Mouse (Mus musculus) intestine, embryonic 15.5 days (tissue): ENCODE results near the gene BC048679. TPM values are rescaled to one million over a fixed set of nuclear protein-coding genes. Genes with fewer than 3 reads are reported as not detected.
"Not testable (repeated sequence)": the region's sequence is repeated elsewhere in the genome, so short reads cannot be mapped to it uniquely, and the experiment has no call there.

Source experiments
- ATAC-seq: fragments of 200-750 bp; cut with Nextera tagmentation; 2 replicates; pipeline ENCODE4 v1.8.0; 2017; ENCODE audit warnings: moderate TSS enrichment, moderate library complexity
- H3K27ac ChIP-seq: fragments of 300-500 bp; sonication (generic); 2 replicates; pipeline ENCODE4 v1.5.1; 2015; ENCODE audit warnings: mild to moderate bottlenecking, inconsistent platforms
- H3K27me3 ChIP-seq: fragments of 300-500 bp; sonication (generic); replicated peaks from 2 replicates; pipeline ENCODE4 v1.6.1; 2015; ENCODE audit warnings: inconsistent platforms
- H3K36me3 ChIP-seq: fragments of 300-500 bp; sonication (generic); 2 replicates; pipeline ENCODE4 v1.6.1; 2015; ENCODE audit warnings: inconsistent platforms
- H3K4me1 ChIP-seq: fragments of 300-500 bp; sonication (generic); replicated peaks from 2 replicates; pipeline ENCODE4 v1.6.1; 2015; ENCODE audit warnings: inconsistent platforms
- H3K4me2 ChIP-seq: fragments of 300-500 bp; sonication (generic); replicated peaks from 2 replicates; pipeline ENCODE4 v1.6.1; 2015; ENCODE audit warnings: mild to moderate bottlenecking, inconsistent platforms
- H3K4me3 ChIP-seq: fragments of 300-500 bp; sonication (generic); replicated peaks from 2 replicates; pipeline ENCODE4 v1.5.1; 2015; ENCODE audit warnings: inconsistent platforms
- H3K9ac ChIP-seq: fragments of 300-500 bp; sonication (generic); 2 replicates; pipeline ENCODE4 v1.6.1; 2015; ENCODE audit warnings: inconsistent platforms
- H3K9me3 ChIP-seq: fragments of 300-500 bp; sonication (generic); 2 replicates; pipeline ENCODE4 v1.6.1; 2016; ENCODE audit warnings: inconsistent platforms
- WGBS: fragments of 180-500 bp; shearing (Covaris S2); methylation state at CpG from one replicate; pipeline ENCODE4 v1.1.7; 2015; 5-methylcytosine and 5-hydroxymethylcytosine counted together
- polyA plus RNA-seq: library from polyadenylated mRNA; unstranded; fragments of >200 nt; fragmentation: Nextera tagmentation; extraction: Ambion mirVana; gene quantifications from 2 replicates; pipeline ENCODE4 v1.2.1, GENCODE M21; 2015

BC048679 gene
- polyA plus RNA-seq, 1 experiment from 2014 or later = not detected

DNA sequence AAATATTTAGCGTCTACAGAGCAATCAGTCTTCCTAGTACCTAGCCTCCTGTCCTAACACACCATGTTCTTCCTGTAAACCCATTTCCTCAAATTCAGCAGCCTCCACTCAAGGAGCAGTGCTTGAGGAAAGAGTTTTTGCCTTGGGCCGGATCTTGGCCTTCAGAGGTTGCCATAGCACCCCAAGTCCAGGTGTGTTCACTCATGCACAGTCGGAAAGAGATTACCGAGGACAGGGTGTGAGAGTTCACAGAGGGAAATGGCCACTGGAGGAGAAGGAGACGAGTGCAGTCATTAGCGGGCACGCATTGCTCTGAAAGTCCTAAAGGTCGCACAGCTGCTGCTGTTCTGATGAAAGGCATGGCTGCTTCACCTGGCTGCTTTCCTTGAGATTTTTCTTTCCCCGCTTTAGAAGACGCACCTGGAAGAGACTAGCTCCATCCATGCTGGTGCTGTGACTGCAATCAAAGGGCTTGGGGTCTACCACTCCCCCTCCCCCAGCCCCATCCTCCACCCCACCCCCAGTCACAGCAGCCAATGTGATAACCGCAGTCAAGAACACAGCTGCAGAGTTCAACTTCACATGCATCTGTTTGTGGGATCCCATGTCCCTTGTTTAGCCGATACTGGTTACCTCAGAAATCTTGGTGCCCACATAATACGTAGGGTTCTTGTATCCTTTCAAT lies 17.0 kb upstream of the BC048679 start:
- ATAC-seq = no peak
- no peak overlapping the region for H3K9ac ChIP-seq
- no peaks in the 10 kb centered on the region for H3K9me3 ChIP-seq
- H3K27me3 ChIP-seq = no peaks in the 10 kb centered on the region
- no peak overlapping the region for H3K4me3 ChIP-seq
- H3K27ac ChIP-seq = no peak overlapping the region
- no peaks in the 10 kb centered on the region for H3K4me1 ChIP-seq
- H3K4me2 ChIP-seq = no peak overlapping the region
- WGBS = 45% methylated on average over 13 of the region's 13 CpGs
- no peaks in the 10 kb centered on the region for H3K36me3 ChIP-seq

DNA sequence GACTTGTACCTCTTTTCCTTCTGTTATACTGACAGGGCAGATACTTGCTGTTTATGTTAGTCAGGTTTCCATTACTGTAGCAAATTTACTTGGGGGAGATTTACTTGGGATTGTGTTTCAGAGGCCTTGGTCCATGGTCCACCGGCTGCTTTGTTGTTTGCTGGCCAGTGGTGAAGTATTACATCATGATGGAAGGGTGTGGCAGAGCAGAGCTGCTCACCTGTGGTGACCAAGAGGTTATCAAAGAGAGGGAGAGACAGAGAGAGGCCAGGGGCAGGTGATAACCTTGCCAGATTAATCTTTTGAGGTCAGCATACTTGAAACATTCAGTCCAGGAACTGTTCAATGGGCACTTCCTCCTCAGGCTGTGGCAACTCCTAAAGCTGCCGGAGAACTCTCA lies 3.0 kb upstream of the BC048679 start:
- ATAC-seq = no peak
- Histone ChIP-seq H3K9me3 (no peaks in the 10 kb centered on the region), H3K36me3 (no peaks in the 10 kb centered on the region), H3K4me2 (no peak overlapping the region), H3K27me3 (no peaks in the 10 kb centered on the region), H3K9ac (no peak overlapping the region), H3K4me1 (no peaks in the 10 kb centered on the region), H3K27ac (no peak overlapping the region), H3K4me3 (no peak overlapping the region)
- WGBS = 73% methylated on average over 2 of the region's 2 CpGs

DNA sequence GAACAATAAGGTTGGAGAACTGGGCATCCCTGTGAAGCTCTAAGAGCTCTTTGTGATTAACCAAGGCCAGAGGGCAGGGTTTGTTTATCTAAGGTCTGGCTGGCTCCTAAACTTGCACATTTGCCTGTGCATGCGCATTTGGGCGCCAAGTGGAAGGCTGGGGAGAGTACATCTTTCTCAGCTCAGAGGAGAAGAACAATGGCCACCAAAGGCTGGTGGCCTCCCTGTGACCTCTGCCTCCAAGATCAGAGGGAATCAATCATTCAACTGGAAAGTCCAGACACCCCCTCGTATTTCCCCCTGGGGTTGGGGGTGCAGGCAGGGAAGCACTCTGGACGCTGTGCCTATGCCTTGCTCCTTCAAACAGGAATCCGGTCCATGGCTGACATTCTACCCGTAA lies 910 bp downstream of the BC048679 start:
- Histone ChIP-seq H3K9me3 (no peaks in the 10 kb centered on the region), H3K27ac (no peak overlapping the region), H3K9ac (no peak overlapping the region), H3K27me3 (peaks cover 10% of the 10 kb centered on the region), H3K4me1 (no peaks in the 10 kb centered on the region), H3K4me2 (no peak overlapping the region), H3K36me3 (no peaks in the 10 kb centered on the region), H3K4me3 (no peak overlapping the region)
- no peak for ATAC-seq
- WGBS = 16% methylated on average over 6 of the region's 6 CpGs

DNA sequence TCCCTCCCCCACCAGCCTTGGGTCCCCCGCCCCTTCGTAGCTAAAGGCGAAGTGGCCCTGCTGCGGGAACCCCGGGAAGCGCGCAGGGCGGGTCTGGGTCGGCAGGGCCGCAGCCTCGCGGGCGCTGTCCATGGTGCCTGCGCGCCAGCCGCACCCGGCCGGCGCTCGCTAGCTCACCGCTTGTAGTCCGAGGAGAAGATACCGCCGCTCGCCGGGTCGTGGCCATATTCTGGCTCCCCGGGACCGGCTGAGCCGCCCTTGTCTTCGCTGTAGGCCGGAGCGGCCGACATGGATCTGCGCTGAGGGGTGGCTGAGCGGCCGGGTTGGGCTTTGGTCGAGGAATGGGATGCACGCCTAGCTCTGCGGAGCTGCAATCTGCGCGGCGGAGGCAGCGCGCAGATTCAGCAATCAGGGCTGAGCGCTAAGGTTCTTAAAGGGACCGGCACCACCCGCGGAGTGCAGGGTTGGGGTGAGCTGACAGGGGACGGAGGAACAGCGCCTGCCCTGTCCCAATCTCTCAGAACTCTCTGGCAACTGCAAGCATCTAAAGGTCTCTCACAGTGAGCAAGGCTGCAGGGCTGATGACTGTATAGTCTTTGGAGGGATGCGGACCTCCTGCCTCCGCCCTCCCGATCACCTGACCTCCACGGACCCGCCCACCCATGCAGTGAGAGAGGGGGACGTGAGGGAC lies 4.6 kb downstream of the BC048679 start, which contains the start of gene Ap3b2:
TSS of gene Ap3b2 (minus strand) at position 595 of the 691 bp plus-strand sequence.
- no peaks in the 10 kb centered on the region for H3K36me3 ChIP-seq
- under 1% methylated on average over 57 of the region's 57 CpGs for WGBS
- H3K4me2 ChIP-seq = peak within 1 kb of the TSS; percentile 89
- no peaks in the 10 kb centered on the region for H3K4me1 ChIP-seq
- H3K4me3 ChIP-seq = peak within 1 kb of the TSS; percentile 48
- H3K9me3 ChIP-seq = no peaks in the 10 kb centered on the region
- peaks cover 10% of the 10 kb centered on the region for H3K27me3 ChIP-seq
- H3K27ac ChIP-seq = 0 out of 2 replicates have a peak within 1 kb of the TSS, but pooled peaks have one; percentile 27
- ATAC-seq = peak; percentile 91
- H3K9ac ChIP-seq = 0 out of 2 replicates have a peak within 1 kb of the TSS, but pooled peaks have one; percentile 11

GRCm38 (mm10) chr7:81492628-81493027 lies 5.5 kb downstream of the BC048679 start:
- Histone ChIP-seq H3K4me3 (peak overlapping the region; percentile 48; the same call in 1 of the 2 replicates), H3K4me2 (peak overlapping the region; percentile 89), H3K9me3 (no peaks in the 10 kb centered on the region), H3K4me1 (no peaks in the 10 kb centered on the region), H3K9ac (no peak overlapping the region), H3K27me3 (peaks cover 10% of the 10 kb centered on the region), H3K27ac (no peak overlapping the region), H3K36me3 (no peaks in the 10 kb centered on the region)
- WGBS = 56% methylated on average over 9 of the region's 9 CpGs
- ATAC-seq = no peak

DNA sequence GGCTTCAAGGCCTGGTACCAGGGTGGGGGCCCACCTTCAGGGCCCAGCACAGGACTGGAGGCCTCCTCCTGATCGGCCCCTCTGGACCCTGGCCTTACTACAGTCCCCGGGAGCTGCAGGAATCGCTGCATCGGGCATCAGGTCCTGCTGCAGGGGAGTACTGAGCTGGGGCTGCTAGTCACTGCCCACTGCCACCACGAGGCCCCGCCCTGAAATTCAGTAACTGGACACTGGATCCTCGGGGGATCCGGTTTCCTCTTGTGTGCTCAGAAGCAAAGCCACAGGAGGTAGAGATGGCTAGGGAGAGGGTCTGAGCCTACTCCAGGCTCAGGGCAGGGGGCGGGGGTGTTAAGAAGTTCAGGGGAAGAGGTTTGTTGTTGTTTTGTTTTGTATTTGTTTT lies 8.4 kb downstream of the BC048679 start:
- no peak overlapping the region for H3K9ac ChIP-seq
- H3K9me3 ChIP-seq = no peaks in the 10 kb centered on the region
- H3K36me3 ChIP-seq = no peaks in the 10 kb centered on the region
- no peak overlapping the region for H3K27ac ChIP-seq
- H3K27me3 ChIP-seq = no peaks in the 10 kb centered on the region; the same call in 1 of the 2 replicates
- no peak for ATAC-seq
- H3K4me2 ChIP-seq = no peak overlapping the region
- WGBS = 13% methylated on average over 9 of the region's 9 CpGs
- H3K4me1 ChIP-seq = no peaks in the 10 kb centered on the region
- no peak overlapping the region for H3K4me3 ChIP-seq

GRCm38 (mm10) chr7:81480800-81481199 lies 17.3 kb downstream of the BC048679 start:
- Histone ChIP-seq H3K27ac (no peak overlapping the region), H3K9ac (no peak overlapping the region), H3K4me2 (no peak overlapping the region), H3K9me3 (no peaks in the 10 kb centered on the region), H3K27me3 (peaks cover 9% of the 10 kb centered on the region), H3K4me1 (no peaks in the 10 kb centered on the region), H3K36me3 (no peaks in the 10 kb centered on the region), H3K4me3 (no peak overlapping the region)
- ATAC-seq = no peak
- WGBS = 10% methylated on average over 8 of the region's 8 CpGs

GRCm38 (mm10) chr7:81479531-81480090 lies 18.5 kb downstream of the BC048679 start:
- Histone ChIP-seq H3K4me2 (no peak overlapping the region), H3K9me3 (no peaks in the 10 kb centered on the region), H3K4me3 (no peak overlapping the region), H3K36me3 (no peaks in the 10 kb centered on the region), H3K27ac (no peak overlapping the region), H3K9ac (no peak overlapping the region), H3K4me1 (no peaks in the 10 kb centered on the region), H3K27me3 (peaks cover 9% of the 10 kb centered on the region)
- no peak for ATAC-seq
- WGBS = 66% methylated on average over 3 of the region's 3 CpGs

- ATAC-seq, H3K4me2 ChIP-seq, H3K4me3 ChIP-seq, H3K9me3 ChIP-seq, H3K36me3 ChIP-seq, H3K27ac ChIP-seq, H3K27me3 ChIP-seq, H3K9ac ChIP-seq, H3K4me1 ChIP-seq: not testable (repeated sequence)
Observed at GRCm38 (mm10) chr7:81478261-81478660, 19.8 kb downstream of the BC048679 start.

- Histone ChIP-seq H3K4me1 (no peaks in the 10 kb centered on the region), H3K9ac (no peak overlapping the region), H3K9me3 (no peaks in the 10 kb centered on the region), H3K27me3 (peaks cover 9% of the 10 kb centered on the region), H3K4me3 (0 out of 2 replicates have a peak overlapping the region, but pooled peaks have one; percentile 1), H3K36me3 (no peaks in the 10 kb centered on the region), H3K27ac (no peak overlapping the region), H3K4me2 (peak overlapping the region; percentile 30; the same call in 1 of the 2 replicates)
- WGBS = 4% methylated on average over 24 of the region's 24 CpGs
- ATAC-seq = no peak
Observed at GRCm38 (mm10) chr7:81476833-81477232, 21.2 kb downstream of the BC048679 start.

- 77% methylated on average over 3 of the region's 3 CpGs for WGBS
- Histone ChIP-seq H3K9me3 (no peaks in the 10 kb centered on the region), H3K27ac (no peak overlapping the region), H3K36me3 (no peaks in the 10 kb centered on the region), H3K4me1 (no peaks in the 10 kb centered on the region), H3K4me3 (no peak overlapping the region), H3K4me2 (no peak overlapping the region), H3K9ac (no peak overlapping the region), H3K27me3 (peaks cover 9% of the 10 kb centered on the region)
- no peak for ATAC-seq
Observed at GRCm38 (mm10) chr7:81475221-81475620, 22.9 kb downstream of the BC048679 start.

GRCm38 (mm10) chr7:81464906-81465450 lies 33.1 kb downstream of the BC048679 start:
- Histone ChIP-seq H3K9ac (no peak overlapping the region), H3K27ac (no peak overlapping the region), H3K4me2 (no peak overlapping the region), H3K4me1 (no peaks in the 10 kb centered on the region), H3K36me3 (no peaks in the 10 kb centered on the region), H3K4me3 (no peak overlapping the region), H3K9me3 (no peaks in the 10 kb centered on the region), H3K27me3 (peaks cover 6% of the 10 kb centered on the region; the same call in 1 of the 2 replicates)
- ATAC-seq = no peak
- WGBS = 76% methylated on average over 9 of the region's 9 CpGs
